Mouse (Mus musculus): ENCODE measurements at regions not wholly inside any gene's neighbourhood (a gene's known extent, or its start where the extent isn't known, plus 50 kb on each side); places are given as distances from the start of the nearest gene placed in this dataset.
A peak's percentile ranks its signal among the peaks of the same experiment; 100 is the strongest.

GRCm38 (mm10) chr4:101354951-101355350, 64.1 kb upstream of the Ak4 start:
- TF ChIP-seq CTCF (conservative IDR thresholded peaks at IDR 0.05), result no peak
- peak overlapping the region; percentile 69 for H3K4me3 ChIP-seq
- peak; percentile 25 to 30 for DNase-seq (ENCODE audit: low spot score in 2 of 2)
- peak overlapping the region; percentile 99 for H3K27ac ChIP-seq

GRCm38 (mm10) chr4:101354086-101354855, 64.8 kb upstream of the Ak4 start:
- DNase-seq (ENCODE audit: low spot score in 2 of 2), result no peak

GRCm38 (mm10) chr4:101352178-101352577, 66.9 kb upstream of the Ak4 start:
- no peak for DNase-seq (ENCODE audit: low spot score in 2 of 2)
- TF ChIP-seq CTCF (conservative IDR thresholded peaks at IDR 0.05), result no peak
- no peak overlapping the region for H3K4me3 ChIP-seq
- peak overlapping the region; percentile 28; the same call in 1 of the 2 replicates for H3K27ac ChIP-seq

More at GRCm38 (mm10) chr4:101354086-101354855, 64.8 kb upstream of the Ak4 start:
- TF ChIP-seq CTCF (conservative IDR thresholded peaks at IDR 0.05), result no peak
- Histone ChIP-seq H3K4me3 (peak overlapping the region; percentile 69), H3K27ac (peak overlapping the region; percentile 99)

- TF ChIP-seq CTCF (conservative IDR thresholded peaks at IDR 0.05), result no peak
- no peak for DNase-seq (ENCODE audit: low spot score in 2 of 2)
- Histone ChIP-seq H3K4me3 (no peak overlapping the region), H3K27ac (peak overlapping the region; percentile 28; the same call in 1 of the 2 replicates)
Observed at GRCm38 (mm10) chr4:101351716-101352115, 67.4 kb upstream of the Ak4 start.

- no peak for TF ChIP-seq CTCF (conservative IDR thresholded peaks at IDR 0.05)
- Histone ChIP-seq H3K4me3 (no peak overlapping the region), H3K27ac (peak overlapping the region; percentile 56; the same call in 1 of the 2 replicates)
- DNase-seq (ENCODE audit: low spot score in 2 of 2), result no peak
Observed at GRCm38 (mm10) chr4:101350656-101351055, 68.4 kb upstream of the Ak4 start.

- peak overlapping the region; percentile 56; the same call in 1 of the 2 replicates for H3K27ac ChIP-seq
- TF ChIP-seq CTCF (conservative IDR thresholded peaks at IDR 0.05), result no peak; the same call in 1 of the 2 replicates
- no peak overlapping the region for H3K4me3 ChIP-seq
- DNase-seq (ENCODE audit: low spot score in 2 of 2), result no peak
Observed at GRCm38 (mm10) chr4:101350222-101350621, 68.9 kb upstream of the Ak4 start.

- H3K27ac ChIP-seq, result no peak overlapping the region
- peak; percentile 68 to 72 for DNase-seq (ENCODE audit: low spot score in 2 of 2)
- peak; percentile 88 for TF ChIP-seq CTCF (conservative IDR thresholded peaks at IDR 0.05)
- no peak overlapping the region for H3K4me3 ChIP-seq
Observed at GRCm38 (mm10) chr4:101349413-101349812, 69.7 kb upstream of the Ak4 start.

- DNase-seq (ENCODE audit: low spot score in 2 of 2), result no peak
- no peak overlapping the region for H3K4me3 ChIP-seq
- no peak overlapping the region for H3K27ac ChIP-seq
- peak; percentile 76 for TF ChIP-seq CTCF (conservative IDR thresholded peaks at IDR 0.05)
Observed at GRCm38 (mm10) chr4:101347309-101347708, 71.8 kb upstream of the Ak4 start.

GRCm38 (mm10) chr4:101342071-101342762, 76.9 kb upstream of the Ak4 start:
- H3K27ac ChIP-seq, result no peak overlapping the region
- TF ChIP-seq CTCF (conservative IDR thresholded peaks at IDR 0.05), result no peak
- no peak for DNase-seq (ENCODE audit: low spot score in 2 of 2)
- H3K4me3 ChIP-seq, result no peak overlapping the region

- DNase-seq (ENCODE audit: low spot score in 2 of 2), result no peak
- no peak overlapping the region for H3K27ac ChIP-seq
- H3K4me3 ChIP-seq, result no peak overlapping the region
- no peak for TF ChIP-seq CTCF (conservative IDR thresholded peaks at IDR 0.05)
Observed at GRCm38 (mm10) chr4:101340741-101341140, 75.7 kb upstream of the Jak1 start.

GRCm38 (mm10) chr4:101338211-101338610, 73.1 kb upstream of the Jak1 start:
- H3K4me3 ChIP-seq, result no peak overlapping the region
- DNase-seq (ENCODE audit: low spot score in 2 of 2), result no peak
- no peak overlapping the region for H3K27ac ChIP-seq
- TF ChIP-seq CTCF (conservative IDR thresholded peaks at IDR 0.05), result no peak

GRCm38 (mm10) chr4:101336811-101337210, 71.7 kb upstream of the Jak1 start:
- Histone ChIP-seq H3K4me3 (no peak overlapping the region), H3K27ac (no peak overlapping the region)
- no peak for TF ChIP-seq CTCF (conservative IDR thresholded peaks at IDR 0.05)
- no peak for DNase-seq (ENCODE audit: low spot score in 2 of 2)

GRCm38 (mm10) chr4:101336371-101336770, 71.3 kb upstream of the Jak1 start:
- no peak overlapping the region for H3K4me3 ChIP-seq
- no peak for DNase-seq (ENCODE audit: low spot score in 2 of 2)
- no peak overlapping the region for H3K27ac ChIP-seq
- TF ChIP-seq CTCF (conservative IDR thresholded peaks at IDR 0.05), result no peak
